Mouse (Mus musculus): Measurements from ENCODE around the gene Lce1a2.

The Lce1a2 gene

GRCm38 (mm10) chr3:92670215-92670614 lies at the start of gene Lce1a2:
TSS of gene Lce1a2 (minus strand) at chr3:92670315.
- no peak for DNase-seq (ENCODE audit: low spot score)

- no peak for DNase-seq (ENCODE audit: low spot score)
These were observed 45.0 kb upstream of the Lce1a2 start for GRCm38 (mm10) chr3:92715122-92715521.

- no peak for DNase-seq (ENCODE audit: low spot score)
These were observed 38.9 kb upstream of the Lce1a2 start, which contains the start of gene Lce1e for GRCm38 (mm10) chr3:92708974-92709373. TSS of gene Lce1e (minus strand) at chr3:92709074.

- DNase-seq (ENCODE audit: low spot score), result no peak
These were observed 24.5 kb upstream of the Lce1a2 start for GRCm38 (mm10) chr3:92694613-92695012.

GRCm38 (mm10) chr3:92691688-92692087 lies 21.6 kb upstream of the Lce1a2 start:
- DNase-seq (ENCODE audit: low spot score), result no peak

GRCm38 (mm10) chr3:92689154-92689553 lies 19.0 kb upstream of the Lce1a2 start:
- DNase-seq (ENCODE audit: low spot score), result peak; percentile 7

GRCm38 (mm10) chr3:92687110-92687509 lies 17.0 kb upstream of the Lce1a2 start, which contains the start of gene Lce1d:
TSS of gene Lce1d (minus strand) at chr3:92687210.
- DNase-seq (ENCODE audit: low spot score), result no peak

GRCm38 (mm10) chr3:92678947-92679346 lies 8.8 kb upstream of the Lce1a2 start, which contains the start of gene Lce1c:
TSS of gene Lce1c (plus strand) at chr3:92679247.
- no peak for DNase-seq (ENCODE audit: low spot score)

GRCm38 (mm10) chr3:92656826-92657225 lies 13.3 kb downstream of the Lce1a2 start, which contains the start of gene Lce1b:
TSS of gene Lce1b (minus strand) at chr3:92656926.
- no peak for DNase-seq (ENCODE audit: low spot score)

GRCm38 (mm10) chr3:92648207-92648606 lies 21.9 kb downstream of the Lce1a2 start, which contains the start of gene Lce1a1:
TSS of gene Lce1a1 (minus strand) at chr3:92648307.
- no peak for DNase-seq (ENCODE audit: low spot score)

GRCm38 (mm10) chr3:92639854-92640253 lies 30.3 kb downstream of the Lce1a2 start:
- DNase-seq (ENCODE audit: low spot score), result no peak

- no peak for DNase-seq (ENCODE audit: low spot score)
These were observed 31.5 kb downstream of the Lce1a2 start for GRCm38 (mm10) chr3:92638653-92638991.

- DNase-seq (ENCODE audit: low spot score), result no peak
These were observed 32.1 kb downstream of the Lce1a2 start for GRCm38 (mm10) chr3:92637745-92638652.

- no peak for DNase-seq (ENCODE audit: low spot score)
These were observed 48.6 kb downstream of the Lce1a2 start, which contains the start of gene Lce6a for GRCm38 (mm10) chr3:92621560-92621959. TSS of gene Lce6a (minus strand) at chr3:92621660.

Measured in lung, postnatal 25 days (tissue).